Comparison of ENCODE assay signal across 19 mouse cellular contexts in the genomic region with DNA sequence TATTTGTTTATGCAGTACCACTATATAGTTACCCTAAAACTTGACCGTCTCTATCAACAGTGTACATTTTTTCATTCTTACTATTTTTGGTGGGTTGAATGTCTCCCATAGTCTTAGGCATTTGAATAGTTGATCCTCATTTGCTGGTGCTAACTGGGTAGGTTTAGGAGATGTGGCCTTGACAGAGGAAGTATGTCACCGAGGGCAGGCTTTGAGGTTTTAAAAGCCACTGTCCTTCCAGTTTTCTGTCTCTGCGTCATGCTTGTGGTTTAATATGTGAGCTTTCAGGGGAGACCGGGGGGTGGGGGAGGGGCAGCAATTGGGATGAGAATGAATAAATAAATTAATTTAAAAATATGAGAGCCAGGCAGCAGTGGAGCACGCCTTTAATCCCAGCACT.
"Had no signal": no experiment of that assay in that cellular context is flagged by ENCODE, and none has a peak within 500 bp of the region (broad histone marks: within the 10 kb centered on the region; RNA-seq: fewer than 3 reads in every experiment).

No protein-coding gene starts in this region.

- H3K4me1 ChIP-seq: midbrain, embryonic 12.5 days; neural tube, embryonic 13.5 days; neural tube, embryonic 15.5 days; stomach, embryonic 15.5 days had no signal

- H3K27ac ChIP-seq: midbrain, embryonic 10.5 days; midbrain, embryonic 12.5 days; neural tube, embryonic 13.5 days; neural tube, embryonic 15.5 days; stomach, embryonic 15.5 days; stomach, postnatal 0 days had no signal

- H3K9ac ChIP-seq: lung, embryonic 14.5 days; midbrain, embryonic 12.5 days; neural tube, embryonic 13.5 days; neural tube, embryonic 15.5 days; stomach, embryonic 15.5 days had no signal

- H3K4me3 ChIP-seq: midbrain, embryonic 10.5 days; midbrain, embryonic 12.5 days; myocyte; neural tube, embryonic 13.5 days; neural tube, embryonic 15.5 days; stomach, embryonic 15.5 days had no signal

- DNase-seq: lung, adult 18-20 months; lung, embryonic 14.5 days; lung, postnatal 10 days; lung, postnatal 4 days; midbrain, embryonic 14.5 days; retina, postnatal 1 day; right cerebral cortex, adult 18-20 months; right cerebral cortex, postnatal 14 days; thymus, adult 2 months; thymus, postnatal 25 days; thymus, postnatal 4 days had no signal

- H3K27me3 ChIP-seq: midbrain, embryonic 12.5 days; neural tube, embryonic 13.5 days; neural tube, embryonic 15.5 days; stomach, embryonic 15.5 days had no signal

- H3K4me2 ChIP-seq: lung, embryonic 14.5 days; midbrain, embryonic 12.5 days; neural tube, embryonic 13.5 days; neural tube, embryonic 15.5 days; stomach, embryonic 15.5 days had no signal

- ATAC-seq: midbrain, embryonic 16.5 days had no signal

- H3K9me3 ChIP-seq: midbrain, embryonic 10.5 days; midbrain, embryonic 12.5 days; neural tube, embryonic 13.5 days; neural tube, embryonic 15.5 days; stomach, embryonic 15.5 days had no signal

- H3K36me3 ChIP-seq: midbrain, embryonic 10.5 days; midbrain, embryonic 12.5 days; neural tube, embryonic 13.5 days; neural tube, embryonic 15.5 days; stomach, embryonic 15.5 days had no signal
